Mouse (Mus musculus): ENCODE measurements around the gene Dbr1. TPM values are rescaled to one million over a fixed set of nuclear protein-coding genes. Genes with fewer than 3 reads are reported as not detected.
A peak's percentile ranks its signal among the peaks of the same experiment; 100 is the strongest.

Dbr1 gene
- polyA plus RNA-seq, 1 experiment: 6.7 TPM

- TF ChIP-seq POLR2A (IDR thresholded peaks at IDR 0.05; ENCODE audit: low read depth, low read length): no peak
- no peak for TF ChIP-seq CTCF (conservative IDR thresholded peaks at IDR 0.05; ENCODE audit: insufficient read depth, insufficient read length, low read depth, low read length)
- Histone ChIP-seq H3K4me3 (ENCODE audit: insufficient read depth, low read depth, low read length) (peak overlapping the region; percentile 60), H3K4me1 (ENCODE audit: control insufficient read depth, insufficient read depth, low read length) (peaks cover 9% of the 10 kb centered on the region), H3K27ac (ENCODE audit: insufficient read depth, low read depth, low read length) (peak overlapping the region; percentile 88), H3K36me3 (ENCODE audit: control insufficient read depth, insufficient read depth, low read length) (no peaks in the 10 kb centered on the region), H3K27me3 (replicated peaks; ENCODE audit: control insufficient read depth, insufficient read depth, low read length) (no peaks in the 10 kb centered on the region)
- WGBS: 3% methylated on average over 11 of the region's 11 CpGs
- DNase-seq: peak; percentile 78
These were observed 54.5 kb downstream of the Dbr1 start for GRCm38 (mm10) chr9:99630071-99630470.

DNA sequence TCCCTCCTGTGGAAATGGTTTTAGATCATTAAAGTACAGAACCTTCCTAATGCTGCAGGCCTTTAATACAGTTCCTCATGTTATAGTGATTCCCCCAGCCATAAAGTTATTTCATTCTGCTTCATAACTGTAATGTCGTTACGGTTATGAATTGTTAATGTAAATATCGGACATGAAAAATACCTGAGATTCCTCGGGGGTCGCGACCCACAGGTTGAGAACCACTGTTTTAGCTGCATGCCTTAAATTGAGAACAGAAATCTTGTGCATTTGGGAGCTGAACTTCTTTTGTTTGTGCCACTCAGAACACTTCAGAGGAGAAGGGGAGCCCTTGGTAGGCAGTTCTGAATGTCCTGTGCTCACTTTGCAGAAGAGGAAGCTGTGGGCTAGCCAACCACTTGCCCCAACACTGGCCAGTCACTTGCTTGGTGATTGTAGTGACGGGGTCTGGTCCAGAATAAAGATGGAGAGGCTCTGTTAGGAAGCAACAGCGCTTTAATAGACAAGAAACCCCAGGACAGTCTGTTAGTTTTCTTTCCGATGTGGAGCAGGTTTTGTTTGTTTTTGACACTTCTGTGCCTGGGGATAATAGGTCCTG is 55.0 kb downstream of the Dbr1 start:
- H3K36me3 ChIP-seq (ENCODE audit: control insufficient read depth, insufficient read depth, low read length): no peaks in the 10 kb centered on the region
- WGBS: 38% methylated on average over 9 of the region's 9 CpGs
- DNase-seq: peak; percentile 20
- TF ChIP-seq POLR2A (IDR thresholded peaks at IDR 0.05; ENCODE audit: low read depth, low read length): no peak
- TF ChIP-seq CTCF (conservative IDR thresholded peaks at IDR 0.05; ENCODE audit: insufficient read depth, insufficient read length, low read depth, low read length): no peak
- no peaks in the 10 kb centered on the region for H3K27me3 ChIP-seq (replicated peaks; ENCODE audit: control insufficient read depth, insufficient read depth, low read length)
- H3K4me3 ChIP-seq (ENCODE audit: insufficient read depth, low read depth, low read length): peak overlapping the region; percentile 60
- H3K27ac ChIP-seq (ENCODE audit: insufficient read depth, low read depth, low read length): peak overlapping the region; percentile 88
- H3K4me1 ChIP-seq (ENCODE audit: control insufficient read depth, insufficient read depth, low read length): peaks cover 9% of the 10 kb centered on the region

DNA sequence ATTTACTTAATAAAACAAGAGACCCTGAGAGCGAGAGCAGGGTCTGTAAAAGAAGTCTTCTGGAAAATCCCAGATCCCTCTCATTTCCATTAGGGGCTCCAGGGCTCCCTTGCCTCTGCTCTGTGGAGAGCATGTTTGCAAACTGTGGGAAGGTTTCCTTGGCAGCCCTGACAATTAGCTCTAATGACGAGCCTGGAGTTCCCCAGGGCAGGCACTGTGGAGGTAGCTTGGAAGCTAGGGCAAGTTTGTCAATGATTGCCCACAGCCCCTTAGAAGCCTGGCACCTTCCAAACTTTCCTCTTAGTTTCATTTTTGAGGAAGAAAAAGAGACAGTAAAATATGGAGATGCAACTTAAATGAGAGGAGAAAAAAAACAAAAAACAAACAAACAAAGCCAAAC is 56.2 kb downstream of the Dbr1 start:
- Histone ChIP-seq H3K4me3 (ENCODE audit: insufficient read depth, low read depth, low read length) (peak overlapping the region; percentile 22; the same call in 1 of the 2 replicates), H3K27me3 (replicated peaks; ENCODE audit: control insufficient read depth, insufficient read depth, low read length) (no peaks in the 10 kb centered on the region), H3K36me3 (ENCODE audit: control insufficient read depth, insufficient read depth, low read length) (no peaks in the 10 kb centered on the region), H3K4me1 (ENCODE audit: control insufficient read depth, insufficient read depth, low read length) (peaks cover 9% of the 10 kb centered on the region), H3K27ac (ENCODE audit: insufficient read depth, low read depth, low read length) (peak overlapping the region; percentile 14)
- peak; percentile 88 for DNase-seq
- WGBS: 24% methylated on average over 2 of the region's 2 CpGs
- TF ChIP-seq CTCF (conservative IDR thresholded peaks at IDR 0.05; ENCODE audit: insufficient read depth, insufficient read length, low read depth, low read length): no peak
- TF ChIP-seq POLR2A (IDR thresholded peaks at IDR 0.05; ENCODE audit: low read depth, low read length): no peak

- peak; percentile 69 for DNase-seq
- Histone ChIP-seq H3K27ac (ENCODE audit: insufficient read depth, low read depth, low read length) (peak overlapping the region; percentile 14), H3K4me3 (ENCODE audit: insufficient read depth, low read depth, low read length) (peak overlapping the region; percentile 22), H3K4me1 (ENCODE audit: control insufficient read depth, insufficient read depth, low read length) (peaks cover 9% of the 10 kb centered on the region), H3K27me3 (replicated peaks; ENCODE audit: control insufficient read depth, insufficient read depth, low read length) (no peaks in the 10 kb centered on the region), H3K36me3 (ENCODE audit: control insufficient read depth, insufficient read depth, low read length) (no peaks in the 10 kb centered on the region)
- 25% methylated on average over 8 of the region's 8 CpGs for WGBS
- TF ChIP-seq CTCF (conservative IDR thresholded peaks at IDR 0.05; ENCODE audit: insufficient read depth, insufficient read length, low read depth, low read length) (no peak; the same call in 1 of the 2 replicates), POLR2A (IDR thresholded peaks at IDR 0.05; ENCODE audit: low read depth, low read length) (no peak)
These were observed 56.7 kb downstream of the Dbr1 start for GRCm38 (mm10) chr9:99632264-99632663.

Other genes starting within 250 kb of the Dbr1 start
- gene Esyt3, start 217.2 kb upstream of the Dbr1 start, polyA plus RNA-seq (2012; rRNA removed): 0.38 and 0.61 TPM in 2 replicates
- gene Mras, start 138.4 kb upstream of the Dbr1 start, polyA plus RNA-seq (2012; rRNA removed): 13.7 and 14.6 TPM in 2 replicates
- 0.16 TPM in 1 of 2 replicates, not detected in the other for gene Nme9, start 124.3 kb upstream of the Dbr1 start, polyA plus RNA-seq (2012; rRNA removed)
- gene Armc8, start 6.9 kb upstream of the Dbr1 start, polyA plus RNA-seq (2012; rRNA removed): 10.2 and 11.3 TPM in 2 replicates
- 7.9 TPM in 2 replicates for gene A4gnt, start 36.7 kb downstream of the Dbr1 start, polyA plus RNA-seq (2012; rRNA removed)
- gene Dzip1l, start 53.7 kb downstream of the Dbr1 start, polyA plus RNA-seq (2012; rRNA removed): 6.8 and 7.2 TPM in 2 replicates
- gene Cldn18, start 141.5 kb downstream of the Dbr1 start, polyA plus RNA-seq (2012; rRNA removed): 0.08 and 0.11 TPM in 2 replicates